Mouse (Mus musculus) small intestine, adult 2 months (tissue): ENCODE results near the gene Hexim2.

Source experiments
- CTCF ChIP-seq: fragments of 200-500 bp; IDR thresholded peaks from 2 replicates; pipeline ENCODE4 v1.5.1; 2012; ENCODE audit warnings: low read depth, mild to moderate bottlenecking, control low read depth, inconsistent platforms, low read length, moderate library complexity, mixed read lengths; ENCODE audit not compliant: insufficient replicate concordance, insufficient read length; ENCODE audit errors: extremely low read depth
- POLR2A ChIP-seq: fragments of 200-500 bp; IDR thresholded peaks from 2 replicates; pipeline ENCODE4 v1.6.1; 2012; ENCODE audit warnings: low read depth, mild to moderate bottlenecking, control low read depth, inconsistent platforms, low read length, moderate library complexity

- TF ChIP-seq POLR2A (no peak), CTCF (no peak)
Measured at GRCm38 (mm10) chr11:103134221-103134620, 2.0 kb downstream of the Hexim2 start.
